Comparison of ENCODE assay signal across 8 mouse cellular contexts in the genomic region with DNA sequence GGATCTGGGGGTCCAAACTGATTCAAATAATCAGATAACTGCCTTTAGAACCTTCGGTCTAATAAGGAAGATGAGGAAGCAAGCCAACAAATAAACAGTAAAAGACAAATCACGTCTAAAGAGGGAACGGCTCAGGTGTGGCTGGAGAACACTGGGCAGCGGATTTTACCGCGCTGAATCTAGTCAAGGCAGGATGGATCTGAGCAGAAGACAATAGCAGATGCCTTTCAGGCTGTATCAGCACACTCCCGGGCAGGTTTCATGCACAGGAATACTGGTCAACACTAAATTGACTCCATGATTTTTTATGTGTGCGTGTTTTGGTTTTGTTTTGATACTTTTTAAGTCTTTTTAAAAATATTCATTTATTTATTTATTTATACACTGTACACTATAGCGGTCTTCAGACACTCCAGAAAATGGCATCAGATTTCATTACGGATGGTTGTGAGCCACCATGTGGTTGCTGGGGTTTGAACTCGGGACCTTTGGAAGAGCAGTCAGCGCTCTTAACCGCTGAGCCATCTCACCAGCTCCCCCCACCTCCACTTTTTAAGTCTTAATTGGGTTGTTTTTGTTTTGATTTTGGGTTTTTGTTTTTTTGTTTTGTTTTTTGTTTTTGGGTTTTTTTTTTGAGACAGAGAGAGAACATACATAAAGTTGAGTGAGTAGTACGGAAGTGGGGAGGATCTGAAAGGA. TPM values are rescaled to one million over a fixed set of nuclear protein-coding genes. Genes with fewer than 3 reads are reported as not detected.
A peak's percentile ranks its signal among the peaks of the same experiment; 100 is the strongest.
DNase-seq lines count a peak whose midpoint lies in the region; ATAC-seq lines count a peak whose summit lies in the region.

No protein-coding gene starts in this region.

- peak overlapping the region; percentile 63 for H3K4me3 ChIP-seq in heart, embryonic 13.5 days
- peak overlapping the region; percentile 73 for H3K4me3 ChIP-seq in embryonic facial prominence, embryonic 13.5 days
- peak overlapping the region; percentile 95 for H3K4me3 ChIP-seq in macrophage (ENCODE audit: inconsistent target)

- peak overlapping the region; percentile 85 for H3K27ac ChIP-seq in heart, embryonic 13.5 days (replicated peaks)
- H3K27ac ChIP-seq in embryonic facial prominence, embryonic 13.5 days, result peak overlapping the region; percentile 91
- H3K27ac ChIP-seq in macrophage, result peak overlapping the region; percentile 60

- no peak for DNase-seq in heart, postnatal 36 days
- DNase-seq in NIH3T3 (ENCODE audit: low read depth), result peak; percentile 55
- DNase-seq in thymus, postnatal 0 days (ENCODE audit: low spot score), result peak; percentile 26
- no peak for DNase-seq in left cerebral cortex, adult 11 months (ENCODE audit: low spot score)

- peaks cover 38% of the 10 kb centered on the region for H3K79me2 ChIP-seq in macrophage (ENCODE audit: inconsistent target)

- WGBS in heart, embryonic 13.5 days, result 27% methylated on average over 14 of the region's 14 CpGs
- WGBS in embryonic facial prominence, embryonic 13.5 days, result 23% methylated on average over 14 of the region's 14 CpGs
- WGBS in macrophage (ENCODE audit: missing documents), result 15% methylated on average over 13 of the region's 14 CpGs

- intact Hi-C loops in heart, postnatal 36 days (cut with DNase I), result loop anchor here (2.0 to 5.0 kb wide), 3 partner anchors 45 to 819 kb away; partner anchors contain the start of genes Herc6 and Lancl2

- H3K9me3 ChIP-seq in heart, embryonic 13.5 days, result no peaks in the 10 kb centered on the region
- H3K9me3 ChIP-seq in embryonic facial prominence, embryonic 13.5 days, result no peaks in the 10 kb centered on the region

- peak overlapping the region; percentile 78 for H3K9ac ChIP-seq in heart, embryonic 13.5 days
- peak overlapping the region; percentile 71 for H3K9ac ChIP-seq in embryonic facial prominence, embryonic 13.5 days

- no peaks in the 10 kb centered on the region for H3K36me3 ChIP-seq in heart, embryonic 13.5 days
- no peaks in the 10 kb centered on the region for H3K36me3 ChIP-seq in embryonic facial prominence, embryonic 13.5 days
- H3K36me3 ChIP-seq in macrophage (ENCODE audit: inconsistent target), result no peaks in the 10 kb centered on the region

- peak overlapping the region; percentile 68 for H3K4me2 ChIP-seq in heart, embryonic 13.5 days
- H3K4me2 ChIP-seq in embryonic facial prominence, embryonic 13.5 days, result peak overlapping the region; percentile 65

- ATAC-seq in heart, embryonic 13.5 days (ENCODE audit: extremely low read depth, insufficient number of reproducible peaks, low FRiP score, low TSS enrichment), result no peak
- no peak; the same call in 1 of the 2 replicates for ATAC-seq in embryonic facial prominence, embryonic 13.5 days (ENCODE audit: insufficient number of reproducible peaks, insufficient read depth, low FRiP score, low TSS enrichment, low read depth)
- peak; percentile 10 for ATAC-seq in inflammation-experienced regulatory T-cells, adult 6 months

- H3K27me3 ChIP-seq in heart, embryonic 13.5 days (replicated peaks), result no peaks in the 10 kb centered on the region
- no peaks in the 10 kb centered on the region for H3K27me3 ChIP-seq in embryonic facial prominence, embryonic 13.5 days

- peaks cover 33% of the 10 kb centered on the region for H3K4me1 ChIP-seq in heart, embryonic 13.5 days
- H3K4me1 ChIP-seq in embryonic facial prominence, embryonic 13.5 days, result peaks cover 14% of the 10 kb centered on the region

RNA-seq across cellular contexts. Expression of gene Ppm1k, which starts 0.9 kb away (rescaled TPM):
- polyA plus RNA-seq in heart, embryonic 13.5 days (2015; fragmentation: Nextera tagmentation; extraction: Ambion mirVana), result 10.5 and 11.0 TPM in 2 replicates
- total RNA-seq in heart, postnatal 36 days (2021), result 10 to 100 TPM; 83.9 to 90.1 TPM
- 5.6 and 6.5 TPM in 2 replicates for polyA plus RNA-seq in embryonic facial prominence, embryonic 13.5 days (2015; fragmentation: Nextera tagmentation; extraction: Ambion mirVana)
- 10 to 100 TPM; 12.9 to 22.8 (median 20.5) TPM for polyA plus RNA-seq in inflammation-experienced regulatory T-cells, adult 6 months (2017; shearing (Covaris generic))
- 100 to 1,000 TPM in 1 of 26 experiments, 10 to 100 TPM in 24, 1 to 10 TPM in 1; 7.8 to 227 (median 21.6) TPM for total RNA-seq in macrophage (2018; cell fraction: chromatin; rRNA removed)
- total RNA-seq in macrophage (2018; cell fraction: cytosol; rRNA removed), result 10 to 100 TPM in 20 of 26 experiments, 1 to 10 TPM in 6; 7.5 to 28.6 (median 13.6) TPM
- 100 to 1,000 TPM in 1 of 26 experiments, 10 to 100 TPM in 24, 1 to 10 TPM in 1; 9.1 to 182 (median 26.6) TPM for total RNA-seq in macrophage (2018; cell fraction: nucleus; rRNA removed)
- polyA plus RNA-seq in macrophage (2018), result 2.7 to 9.6 TPM (median 5.5 TPM) in 3 replicates
- polyA plus RNA-seq in thymus, postnatal 0 days (2015; fragmentation: Nextera tagmentation; extraction: Ambion mirVana), result 8.3 and 8.5 TPM in 2 replicates

RNA-seq across cellular contexts. Expression of gene Herc6, which starts 44.7 kb away (rescaled TPM):
- polyA plus RNA-seq in heart, embryonic 13.5 days (2015; fragmentation: Nextera tagmentation; extraction: Ambion mirVana), result 4.1 and 4.2 TPM in 2 replicates
- total RNA-seq in heart, postnatal 36 days (2021), result 1 to 10 TPM; 2.9 to 4.9 TPM
- polyA plus RNA-seq in embryonic facial prominence, embryonic 13.5 days (2015; fragmentation: Nextera tagmentation; extraction: Ambion mirVana), result 1.9 and 2.8 TPM in 2 replicates
- 10 to 100 TPM; 18.3 to 35.1 (median 24.0) TPM for polyA plus RNA-seq in inflammation-experienced regulatory T-cells, adult 6 months (2017; shearing (Covaris generic))
- total RNA-seq in macrophage (2018; cell fraction: chromatin; rRNA removed), result 1,000 to 10,000 TPM in 15 of 26 experiments, 100 to 1,000 TPM in 11; 114 to 2,258 (median 1,059) TPM
- total RNA-seq in macrophage (2018; cell fraction: cytosol; rRNA removed), result 100 to 1,000 TPM in 13 of 26 experiments, 10 to 100 TPM in 13; 29.2 to 260 (median 133) TPM
- 1,000 to 10,000 TPM in 2 of 26 experiments, 100 to 1,000 TPM in 23, 10 to 100 TPM in 1; 85.8 to 1,685 (median 611) TPM for total RNA-seq in macrophage (2018; cell fraction: nucleus; rRNA removed)
- 21.4 to 62.2 TPM (median 23.5 TPM) in 3 replicates for polyA plus RNA-seq in macrophage (2018)
- polyA plus RNA-seq in thymus, postnatal 0 days (2015; fragmentation: Nextera tagmentation; extraction: Ambion mirVana), result 9.4 and 11.2 TPM in 2 replicates

Comparison
In these comparisons a context has a peak if more than half of its experiments do, and no peak if none do; other contexts are left out.
1. DNase-seq: peak in NIH3T3 (single experiment) and thymus, postnatal 0 days (single experiment); none in heart, postnatal 36 days (0 of 2) and left cerebral cortex, adult 11 months (single experiment).
2. Peak in every context shown above with its lines, with median percentiles within 50 percentile points of each other: H3K27ac ChIP-seq and H3K4me3 ChIP-seq.